Mouse (Mus musculus): ENCODE data around the gene Sprr2k.
"Not testable (repeated sequence)": the region's sequence is repeated elsewhere in the genome, so short reads cannot be mapped to it uniquely, and the experiment has no call there.

The Sprr2k gene

DNA sequence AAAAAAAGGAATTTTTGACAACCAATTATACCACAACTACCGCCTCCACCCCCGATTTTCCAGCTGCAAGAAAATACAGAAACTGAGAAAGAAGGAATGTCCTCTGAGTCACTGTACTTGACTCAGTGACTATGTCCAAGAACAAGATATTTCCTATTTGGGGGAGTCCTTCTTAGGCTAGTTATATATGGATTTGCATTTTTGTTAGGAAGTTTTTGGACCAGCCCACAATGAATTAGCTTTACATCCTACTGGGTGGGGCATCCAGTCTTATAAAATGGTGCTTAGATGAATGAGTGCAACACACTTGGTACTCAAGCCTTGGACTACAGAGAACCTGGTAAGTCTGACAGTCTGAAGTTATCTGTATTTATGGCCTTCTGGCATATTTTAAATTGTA lies at the start of gene Sprr2k:
Gene Sprr2k, plus strand, starts transcription at position 301 of the 400 bp plus-strand sequence.
- DNase-seq (ENCODE audit: extremely low spot score, low spot score), result no peak

GRCm38 (mm10) chr3:92385385-92385784 lies 47.0 kb upstream of the Sprr2k start, which contains the start of gene Sprr2h:
Sprr2h (plus strand) TSS chr3:92385685.
- no peak for DNase-seq (ENCODE audit: extremely low spot score, low spot score)

- DNase-seq (ENCODE audit: extremely low spot score, low spot score), result no peak
Measured at GRCm38 (mm10) chr3:92394301-92394700, 38.1 kb upstream of the Sprr2k start.

- no peak for DNase-seq (ENCODE audit: extremely low spot score, low spot score)
Measured at GRCm38 (mm10) chr3:92407691-92408090, 24.7 kb upstream of the Sprr2k start, which contains the start of gene Sprr2i. Sprr2i (plus strand) TSS chr3:92407991.

DNA sequence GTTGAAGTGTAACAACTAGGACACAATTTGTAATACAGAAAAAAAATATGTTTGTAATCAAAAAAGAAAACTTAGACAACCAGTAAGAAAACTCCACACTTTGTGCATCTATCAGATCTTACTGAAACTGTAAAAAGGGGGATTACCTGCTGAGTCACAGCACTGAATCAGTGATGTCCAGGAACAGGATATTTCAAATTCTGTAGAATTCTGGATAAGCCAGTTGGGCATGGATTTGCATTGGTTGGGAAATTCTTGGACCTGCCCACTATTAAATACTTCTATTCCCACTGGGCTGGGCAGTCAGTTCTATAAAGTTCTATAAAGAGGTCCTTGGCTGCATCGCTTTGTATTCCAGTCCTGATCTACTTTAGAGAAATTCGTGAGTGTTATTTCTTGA lies 14.6 kb upstream of the Sprr2k start, which contains the start of gene Sprr2j-ps:
Gene Sprr2j-ps, plus strand, starts transcription at position 301 of the 400 bp plus-strand sequence.
- DNase-seq (ENCODE audit: extremely low spot score, low spot score), result no peak

DNA sequence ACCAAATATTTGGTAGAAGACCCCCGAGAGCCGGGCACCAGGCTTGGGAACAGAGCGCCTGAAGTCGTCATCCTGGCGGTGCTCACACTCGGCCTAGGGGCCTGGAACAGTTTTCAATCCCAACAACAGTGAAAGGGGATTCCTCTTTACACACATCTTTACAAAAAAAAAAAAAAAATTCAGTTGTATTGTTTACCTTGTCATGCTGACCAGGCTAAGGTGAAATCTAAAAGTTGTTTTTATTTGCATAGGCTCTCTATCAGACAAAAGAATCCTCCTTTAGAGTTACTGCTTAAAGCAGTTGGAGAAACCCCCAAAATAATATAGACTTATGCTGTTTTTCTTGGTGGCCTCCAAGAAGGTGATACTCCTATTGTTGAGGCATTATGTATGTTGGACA lies 3.1 kb upstream of the Sprr2k start, which contains the start of gene Gm9774:
Gene Gm9774, minus strand, starts transcription at position 101 of the 400 bp plus-strand sequence.
- no peak for DNase-seq (ENCODE audit: extremely low spot score, low spot score)

- no peak for DNase-seq (ENCODE audit: extremely low spot score, low spot score)
Measured at GRCm38 (mm10) chr3:92438689-92439088, 6.3 kb downstream of the Sprr2k start, which contains the start of gene Sprr1b. Sprr1b (minus strand) TSS chr3:92438789.

DNA sequence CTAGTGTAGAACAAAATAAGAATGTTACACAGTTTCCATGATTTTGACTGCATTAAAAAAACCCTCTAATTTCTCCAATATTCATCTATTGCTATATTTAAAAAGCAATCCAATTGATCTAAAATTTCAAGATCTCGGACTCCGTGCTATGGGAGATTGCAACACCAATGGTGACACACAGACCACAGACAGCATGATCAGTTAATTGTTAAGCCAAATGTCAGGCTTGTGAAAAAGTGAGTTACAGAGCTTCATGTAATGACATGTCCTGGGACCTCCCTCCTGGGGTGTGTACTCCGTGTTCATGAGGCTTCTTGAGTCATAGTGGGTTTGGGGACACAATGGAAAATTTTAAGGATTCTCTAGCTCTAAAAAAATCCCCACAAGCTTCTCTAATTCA lies 7.8 kb downstream of the Sprr2k start:
- DNase-seq (ENCODE audit: extremely low spot score, low spot score), result no peak

DNA sequence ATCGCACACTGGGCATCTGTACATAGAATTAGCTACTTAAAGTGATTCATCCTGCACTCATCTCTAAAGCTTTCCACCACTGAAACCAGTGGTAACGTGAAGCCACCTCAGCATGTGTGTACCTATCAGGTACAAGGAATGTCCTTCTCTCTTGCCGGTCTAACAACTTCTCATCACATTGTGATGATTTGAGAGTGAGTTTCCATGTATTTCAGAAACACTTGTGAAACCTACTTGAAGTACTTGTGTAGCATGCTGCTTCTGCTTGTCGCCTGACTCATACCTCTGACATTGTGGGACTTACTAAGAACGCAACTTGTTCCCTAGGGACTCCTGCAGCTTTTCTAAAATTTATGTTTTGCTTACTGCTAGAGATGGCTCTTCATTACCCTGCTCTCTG lies 22.8 kb downstream of the Sprr2k start:
- DNase-seq (ENCODE audit: extremely low spot score, low spot score), result no peak

DNA sequence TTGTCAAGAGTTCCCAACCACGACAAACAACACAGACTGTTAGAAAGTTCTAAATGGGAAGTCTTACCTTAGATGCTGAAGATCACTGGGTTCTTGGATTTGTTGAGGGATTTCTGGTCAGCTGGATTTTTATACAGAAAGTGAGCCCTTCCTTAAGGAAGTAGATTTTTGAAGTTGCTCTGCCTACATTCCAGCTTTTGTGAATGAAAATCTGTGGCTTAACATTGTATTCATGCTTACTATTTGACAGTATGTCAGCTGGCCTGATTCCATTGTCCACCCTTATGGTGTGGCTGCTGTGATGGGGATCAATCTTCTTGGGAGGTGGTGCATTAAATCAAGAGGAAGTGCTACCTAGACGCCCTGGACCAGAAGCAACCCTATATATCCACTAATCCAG lies 26.2 kb downstream of the Sprr2k start, which contains the start of gene Sprr3:
Gene Sprr3, minus strand, starts transcription at position 101 of the 400 bp plus-strand sequence.
- DNase-seq (ENCODE audit: extremely low spot score, low spot score), result no peak

- DNase-seq (ENCODE audit: extremely low spot score, low spot score), result no peak
Measured at GRCm38 (mm10) chr3:92466576-92466975, 34.2 kb downstream of the Sprr2k start.

DNA sequence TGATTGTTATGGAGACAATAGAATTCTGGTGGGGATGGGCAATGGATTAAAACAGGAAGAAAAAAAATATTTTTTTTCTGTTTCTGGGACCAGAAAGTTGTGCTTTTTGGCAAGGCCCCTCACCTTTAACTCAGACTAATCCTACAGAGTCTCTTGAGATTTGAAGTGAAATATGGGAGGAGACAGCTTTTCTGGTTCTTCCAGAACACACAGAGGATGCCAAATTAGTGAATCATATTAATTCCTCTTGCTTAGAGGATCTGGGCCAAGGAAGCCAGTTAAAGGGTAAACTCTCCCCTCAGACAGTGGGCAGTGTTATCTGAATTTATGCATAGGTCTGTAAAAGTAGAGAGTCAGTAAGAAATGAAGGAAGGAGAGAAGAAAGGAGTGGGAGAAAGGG lies 35.0 kb downstream of the Sprr2k start:
- DNase-seq (ENCODE audit: extremely low spot score, low spot score), result no peak

DNA sequence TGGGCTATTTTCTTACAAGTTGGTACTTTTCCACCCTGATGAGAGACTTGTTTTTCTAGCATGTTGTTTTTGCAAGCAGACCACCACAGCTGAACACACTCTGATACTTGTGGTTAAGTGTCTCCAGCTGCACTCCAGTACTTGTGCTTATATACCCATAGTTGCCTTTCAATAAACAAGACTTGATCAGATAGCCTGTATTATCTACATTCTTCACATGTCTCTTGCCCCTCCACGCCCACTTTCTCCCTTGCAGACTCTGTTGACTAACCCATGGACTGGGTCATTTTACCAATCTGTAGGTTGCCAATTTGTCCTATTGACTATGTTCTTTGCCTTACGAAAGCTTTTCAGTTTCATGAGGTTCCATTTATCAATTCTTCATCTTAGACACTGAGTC lies 37.7 kb downstream of the Sprr2k start:
- DNase-seq (ENCODE audit: extremely low spot score, low spot score), result no peak

DNA sequence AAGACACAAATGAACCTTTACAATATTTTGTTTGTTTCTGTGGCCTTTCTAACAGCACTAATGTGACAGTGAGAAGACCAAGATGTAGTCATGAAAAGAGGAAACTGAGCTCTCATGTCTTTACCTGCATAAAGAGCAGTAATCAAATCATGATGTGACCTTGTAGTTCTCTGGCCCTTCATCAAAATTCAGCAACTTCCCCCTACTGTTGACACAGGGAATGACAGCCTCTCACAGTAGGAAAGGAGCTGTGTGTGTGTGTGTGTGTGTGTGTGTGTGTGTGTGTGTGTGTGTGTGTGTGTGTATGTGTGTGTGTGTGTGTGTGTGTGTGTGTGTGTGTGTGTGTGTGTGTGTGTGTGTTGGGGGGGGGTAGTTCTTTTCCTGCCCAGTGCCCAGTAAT lies 48.9 kb downstream of the Sprr2k start:
- not testable (repeated sequence) for DNase-seq (ENCODE audit: extremely low spot score, low spot score)
